Mouse (Mus musculus) C2C12 (cell line): ENCODE measurements around the gene Arhgap19.

ENCODE experiments used
- CTCF ChIP-seq: IDR thresholded peaks from one replicate; pipeline ENCODE4 v1.5.1; 2011; ENCODE audit not compliant: control insufficient read depth, insufficient read depth, insufficient read length
- MYOG ChIP-seq: IDR thresholded peaks from one replicate; pipeline ENCODE4 v1.6.1; 2011; ENCODE audit not compliant: control insufficient read depth, insufficient read length; ENCODE audit errors: extremely low read depth

DNA sequence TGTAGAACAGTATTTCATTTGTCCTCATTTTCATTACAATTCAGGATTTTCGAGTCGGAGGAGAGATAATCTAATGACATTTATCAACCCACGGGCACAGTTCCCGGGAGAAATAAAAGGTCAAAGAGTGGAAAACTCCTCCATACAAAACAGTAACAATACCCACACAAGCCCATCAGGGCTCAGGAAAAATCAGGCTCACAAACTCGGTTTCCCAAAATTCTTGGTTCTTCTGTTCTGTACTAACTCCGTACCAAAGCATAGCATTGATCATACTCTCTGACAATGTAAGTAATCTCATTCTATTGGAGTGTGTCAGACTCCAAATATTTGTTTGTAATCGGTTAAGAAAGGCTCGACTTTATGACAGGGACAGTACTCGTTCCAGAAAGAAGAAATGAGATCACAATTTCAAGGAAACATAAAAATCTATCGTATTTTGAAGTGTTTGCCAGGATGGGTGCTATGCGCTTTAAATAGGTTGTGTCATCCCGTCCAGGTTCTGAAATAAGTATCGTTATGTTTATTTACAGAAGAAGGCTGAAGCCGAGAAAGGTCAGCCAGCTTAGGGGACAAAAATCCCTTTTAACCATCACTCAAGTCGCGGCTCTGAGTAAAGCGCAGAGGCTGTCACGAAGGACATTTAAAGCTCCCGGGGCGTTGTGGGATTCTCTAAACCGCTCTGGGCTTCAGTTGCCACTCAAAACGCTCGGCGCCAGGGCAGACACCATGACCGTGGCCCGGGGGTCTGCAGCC lies 683 bp downstream of the Arhgap19 start:
- TF ChIP-seq CTCF (no peak), MYOG (no peak)
